Mouse (Mus musculus) kidney, postnatal 0 days (tissue): ENCODE results near the gene Mast4. TPM values are rescaled to one million over a fixed set of nuclear protein-coding genes. Genes with fewer than 3 reads are reported as not detected.

Experiments used
- ATAC-seq: fragments of 200-750 bp; cut with Nextera tagmentation; replicated peaks from 2 replicates; pipeline ENCODE4 v1.8.0; 2017; ENCODE audit warnings: low read depth, moderate number of reproducible peaks, moderate TSS enrichment, moderate library complexity; ENCODE audit not compliant: low FRiP score
- DNase-seq: peaks from one replicate; pipeline ENCODE4 v3.0.0-alpha.2; 2016; ENCODE audit warnings: low spot score
- H3K27ac ChIP-seq: fragments of 300-500 bp; sonication (generic); 2 replicates; pipeline ENCODE4 v1.5.1; 2014; ENCODE audit warnings: mild to moderate bottlenecking
- H3K27me3 ChIP-seq: fragments of 300-500 bp; sonication (generic); 2 replicates; pipeline ENCODE4 v1.6.1; 2014; ENCODE audit warnings: low read length, mixed read lengths; ENCODE audit not compliant: insufficient read depth
- H3K36me3 ChIP-seq: fragments of 300-500 bp; sonication (generic); 2 replicates; pipeline ENCODE4 v1.6.1; 2014; ENCODE audit warnings: low read length, mixed read lengths; ENCODE audit not compliant: insufficient read depth
- H3K4me1 ChIP-seq: fragments of 300-500 bp; sonication (generic); replicated peaks from 2 replicates; pipeline ENCODE4 v1.6.1; 2014; ENCODE audit warnings: antibody characterized with exemption, low read length, mixed read lengths; ENCODE audit not compliant: insufficient read depth
- H3K4me2 ChIP-seq: fragments of 300-500 bp; sonication (generic); 2 replicates; pipeline ENCODE4 v1.6.1; 2014; ENCODE audit warnings: mild to moderate bottlenecking, low read length, moderate library complexity, mixed read lengths
- H3K4me3 ChIP-seq: fragments of 300-500 bp; sonication (generic); replicated peaks from 2 replicates; pipeline ENCODE4 v1.5.1; 2014; ENCODE audit warnings: low read depth, low read length
- H3K9ac ChIP-seq: fragments of 300-500 bp; sonication (generic); 2 replicates; pipeline ENCODE4 v1.6.1; 2014; ENCODE audit warnings: low read depth, low read length
- H3K9me3 ChIP-seq: fragments of 300-500 bp; sonication (generic); replicated peaks from 2 replicates; pipeline ENCODE4 v1.6.1; 2016; ENCODE audit warnings: low read length, inconsistent platforms, mixed read lengths
- CTCF ChIP-seq: IDR thresholded peaks from 2 replicates; pipeline ENCODE4 v1.5.1; 2016; ENCODE audit warnings: antibody characterized with exemption, low read depth, mild to moderate bottlenecking, moderate library complexity
- WGBS: fragments of 180-500 bp; shearing (Covaris S2); extraction: QIAGEN DNeasy Blood & Tissue Kit; methylation state at CpG from one replicate; pipeline ENCODE4 v1.1.7; 2014; 5-methylcytosine and 5-hydroxymethylcytosine counted together
- polyA plus RNA-seq: library from polyadenylated mRNA; unstranded; fragments of >200 nt; fragmentation: Nextera tagmentation; extraction: Ambion mirVana; gene quantifications from 2 replicates; pipeline ENCODE4 v1.2.1, GENCODE M21; 2015

Gene Mast4
- polyA plus RNA-seq, 1 experiment from 2014 or later, result 10.6 TPM

DNA sequence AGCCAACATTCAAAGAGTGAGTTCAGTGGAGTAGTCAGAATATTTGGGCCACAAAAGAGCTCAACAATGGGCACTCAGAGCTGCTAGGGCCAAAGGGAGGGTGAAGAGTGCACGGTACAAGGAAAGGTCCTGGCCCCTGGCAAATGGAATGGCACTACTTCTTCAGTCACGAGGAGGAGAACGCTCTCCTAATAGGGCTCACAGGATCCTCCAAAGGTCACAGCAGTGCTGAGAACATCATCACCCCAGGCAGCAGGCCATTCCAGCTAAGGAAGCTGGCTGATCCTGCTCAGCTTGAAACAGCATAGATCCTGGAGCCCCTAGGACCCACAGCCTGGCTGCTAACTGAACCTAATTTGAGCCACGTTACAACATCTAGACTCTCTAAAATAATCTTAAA is 389.8 kb downstream of the Mast4 start:
- no peaks in the 10 kb centered on the region for H3K4me1 ChIP-seq
- no peak for TF ChIP-seq CTCF
- no peaks in the 10 kb centered on the region for H3K36me3 ChIP-seq
- H3K27ac ChIP-seq, result no peak overlapping the region
- WGBS, result 87% methylated on average over 4 of the region's 4 CpGs
- DNase-seq (no peak), ATAC-seq (no peak)
- H3K27me3 ChIP-seq, result no peaks in the 10 kb centered on the region
- H3K4me3 ChIP-seq, result no peak overlapping the region
- no peak overlapping the region for H3K4me2 ChIP-seq
- no peak overlapping the region for H3K9ac ChIP-seq
- no peaks in the 10 kb centered on the region for H3K9me3 ChIP-seq

DNA sequence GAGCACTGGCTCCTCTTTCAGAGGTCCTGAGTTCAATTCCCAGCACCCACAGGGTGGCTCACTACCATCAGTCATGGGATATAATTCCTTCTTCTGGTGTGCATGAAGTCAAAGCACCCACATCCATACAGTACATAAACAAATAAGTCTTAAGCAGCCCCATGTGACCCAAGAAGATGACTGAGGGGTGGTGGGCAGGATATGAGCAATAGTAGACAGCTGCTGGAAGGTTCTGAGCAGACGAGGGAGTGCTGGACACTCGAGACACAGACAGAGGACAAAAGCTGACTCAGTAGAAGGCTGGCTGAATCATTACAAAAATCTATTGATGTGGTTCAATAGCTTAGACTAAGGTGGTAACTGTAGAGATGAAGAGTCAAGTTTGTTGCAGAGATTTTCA is 391.7 kb downstream of the Mast4 start:
- H3K4me2 ChIP-seq, result no peak overlapping the region
- WGBS, result 72% methylated on average over 2 of the region's 2 CpGs

GRCm38 (mm10) chr13:102940476-102940875 is 393.8 kb downstream of the Mast4 start:
- no peak for ATAC-seq
- no peak for DNase-seq
- H3K27ac ChIP-seq, result no peak overlapping the region
- 87% methylated on average over 6 of the region's 6 CpGs for WGBS
- H3K4me2 ChIP-seq, result no peak overlapping the region
- no peak for TF ChIP-seq CTCF
- H3K4me1 ChIP-seq, result no peaks in the 10 kb centered on the region
- H3K9me3 ChIP-seq, result no peaks in the 10 kb centered on the region
- H3K36me3 ChIP-seq, result no peaks in the 10 kb centered on the region
- H3K4me3 ChIP-seq, result no peak overlapping the region
- H3K9ac ChIP-seq, result no peak overlapping the region
- no peaks in the 10 kb centered on the region for H3K27me3 ChIP-seq

More for the DNA sequence above, 391.7 kb downstream of the Mast4 start:
- H3K27ac ChIP-seq, result no peak overlapping the region
- no peak overlapping the region for H3K4me3 ChIP-seq
- no peak for TF ChIP-seq CTCF
- ATAC-seq (no peak), DNase-seq (no peak)
- no peak overlapping the region for H3K9ac ChIP-seq
- H3K9me3 ChIP-seq, result no peaks in the 10 kb centered on the region
- no peaks in the 10 kb centered on the region for H3K36me3 ChIP-seq
- no peaks in the 10 kb centered on the region for H3K4me1 ChIP-seq
- H3K27me3 ChIP-seq, result no peaks in the 10 kb centered on the region

DNA sequence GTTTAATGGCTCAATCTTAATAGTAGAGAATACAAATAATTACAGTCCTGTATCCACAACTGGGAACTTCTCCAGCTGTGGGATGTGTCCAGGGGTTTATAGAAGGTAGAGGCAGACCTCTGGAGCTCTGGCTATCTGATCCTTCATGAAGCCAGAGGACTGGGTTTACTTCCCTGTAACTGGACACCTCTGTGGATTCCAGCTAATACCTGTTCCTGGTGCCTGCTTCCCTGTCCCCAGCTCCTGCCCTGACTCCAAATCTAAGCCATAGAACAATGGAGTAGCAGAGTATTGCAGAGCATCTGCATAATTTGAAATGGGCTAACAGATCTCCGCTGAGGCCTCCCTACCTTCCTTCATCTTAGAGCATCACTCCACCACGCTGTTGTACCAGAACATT is 398.1 kb downstream of the Mast4 start:
- no peaks in the 10 kb centered on the region for H3K4me1 ChIP-seq
- no peak overlapping the region for H3K4me2 ChIP-seq
- DNase-seq (no peak), ATAC-seq (no peak)
- H3K27ac ChIP-seq, result no peak overlapping the region
- no peak overlapping the region for H3K4me3 ChIP-seq
- H3K9me3 ChIP-seq, result no peaks in the 10 kb centered on the region
- no peaks in the 10 kb centered on the region for H3K27me3 ChIP-seq
- no peak for TF ChIP-seq CTCF
- H3K36me3 ChIP-seq, result no peaks in the 10 kb centered on the region
- 95% methylated on average over 2 of the region's 2 CpGs for WGBS
- H3K9ac ChIP-seq, result no peak overlapping the region

GRCm38 (mm10) chr13:102935788-102936187 is 398.5 kb downstream of the Mast4 start:
- DNase-seq, result no peak
- H3K9me3 ChIP-seq, result no peaks in the 10 kb centered on the region
- TF ChIP-seq CTCF, result no peak
- ATAC-seq, result no peak
- WGBS, result 83% methylated on average over 3 of the region's 3 CpGs
- H3K27ac ChIP-seq, result no peak overlapping the region
- no peak overlapping the region for H3K9ac ChIP-seq
- H3K27me3 ChIP-seq, result no peaks in the 10 kb centered on the region
- H3K4me1 ChIP-seq, result no peaks in the 10 kb centered on the region
- H3K36me3 ChIP-seq, result no peaks in the 10 kb centered on the region
- H3K4me3 ChIP-seq, result no peak overlapping the region
- no peak overlapping the region for H3K4me2 ChIP-seq

GRCm38 (mm10) chr13:102933702-102934101 is 400.6 kb downstream of the Mast4 start:
- Histone ChIP-seq H3K4me2 (no peak overlapping the region), H3K9ac (no peak overlapping the region), H3K9me3 (no peaks in the 10 kb centered on the region), H3K27me3 (no peaks in the 10 kb centered on the region), H3K4me1 (no peaks in the 10 kb centered on the region), H3K4me3 (no peak overlapping the region), H3K36me3 (no peaks in the 10 kb centered on the region), H3K27ac (no peak overlapping the region)
- 86% methylated on average over 5 of the region's 5 CpGs for WGBS
- DNase-seq (no peak), ATAC-seq (no peak)
- TF ChIP-seq CTCF, result no peak

DNA sequence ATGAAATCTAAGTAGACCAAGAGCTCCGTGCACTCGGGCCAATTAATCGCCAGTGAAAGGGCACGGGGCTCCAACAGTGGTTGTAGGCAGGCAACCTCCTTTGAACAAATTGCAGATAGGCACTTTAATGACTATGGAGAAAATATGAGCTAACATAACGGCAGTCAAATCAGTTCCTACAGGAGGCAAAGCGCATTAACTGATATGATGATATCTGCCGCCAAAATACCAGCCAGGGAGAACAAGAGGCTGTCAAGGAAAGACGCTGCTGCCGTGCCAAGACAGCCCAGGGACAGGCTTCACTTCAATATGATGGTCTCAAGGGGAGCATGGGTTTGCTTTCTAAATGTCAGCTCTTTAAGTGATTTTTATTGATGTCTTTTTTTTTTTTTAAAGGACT is 401.9 kb downstream of the Mast4 start:
- H3K27ac ChIP-seq, result no peak overlapping the region
- no peaks in the 10 kb centered on the region for H3K9me3 ChIP-seq
- no peaks in the 10 kb centered on the region for H3K4me1 ChIP-seq
- no peak overlapping the region for H3K9ac ChIP-seq
- H3K4me3 ChIP-seq, result no peak overlapping the region
- no peak for ATAC-seq
- H3K27me3 ChIP-seq, result no peaks in the 10 kb centered on the region
- DNase-seq, result no peak
- no peak overlapping the region for H3K4me2 ChIP-seq
- H3K36me3 ChIP-seq, result no peaks in the 10 kb centered on the region
- no peak for TF ChIP-seq CTCF
- WGBS, result 41% methylated on average over 9 of the region's 9 CpGs
